Mouse (Mus musculus) liver, embryonic 14.5 days (tissue): ENCODE results near the gene Gabrp.

Source experiments
- CTCF ChIP-seq: IDR thresholded peaks from 2 replicates; pipeline ENCODE4 v1.5.1; 2016; ENCODE audit warnings: antibody characterized with exemption, low read depth, control low read depth
- EP300 ChIP-seq: IDR thresholded peaks from 2 replicates; pipeline ENCODE4 v1.6.1; 2016; ENCODE audit warnings: antibody characterized with exemption, low read depth

DNA sequence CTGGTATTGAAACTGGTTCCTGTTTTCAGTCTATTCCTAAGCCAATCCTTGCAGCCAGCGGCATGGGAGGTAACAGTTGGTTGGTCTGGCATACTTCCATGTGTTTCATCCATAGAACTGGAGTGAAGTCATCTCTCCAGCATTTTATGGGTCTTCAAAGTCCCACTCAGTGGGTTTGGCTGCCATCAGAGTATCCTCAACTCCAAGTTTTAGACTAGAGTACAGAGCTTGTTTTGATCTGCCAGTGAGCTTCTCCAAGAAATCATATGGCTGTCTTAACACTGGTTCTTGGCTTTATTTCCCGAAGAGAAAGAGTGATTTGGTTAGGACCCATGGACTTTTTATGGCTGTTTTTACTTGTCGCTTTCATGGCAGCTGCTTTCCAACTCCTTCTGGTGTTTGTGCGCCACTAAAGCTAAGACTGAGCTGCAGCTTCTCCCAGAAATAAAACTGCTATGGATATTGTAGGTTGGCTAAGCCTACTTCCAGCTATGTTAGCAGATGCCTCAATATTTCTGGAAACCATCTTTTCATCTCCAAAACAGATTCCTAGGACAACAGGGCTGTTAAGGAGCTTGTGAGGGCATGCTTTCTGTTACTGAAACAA is 48.5 kb upstream of the Gabrp start:
- no peak for TF ChIP-seq CTCF
- TF ChIP-seq EP300 = no peak
